Mouse (Mus musculus): Measurements from ENCODE around the gene Cmtm3. TPM values are rescaled to one million over a fixed set of nuclear protein-coding genes. Genes with fewer than 3 reads are reported as not detected.
"Not testable (repeated sequence)": the region's sequence is repeated elsewhere in the genome, so short reads cannot be mapped to it uniquely, and the experiment has no call there.

Cmtm3 gene
- total RNA-seq (2015) (84.1 and 85.6 TPM in 2 replicates), total RNA-seq (2017) (48.5 and 50.4 TPM in 2 replicates)

GRCm38 (mm10) chr8:104339229-104339982, at the start of gene Cmtm3:
Gene Cmtm3, plus strand, starts transcription at chr8:104339410.
- ATAC-seq (ENCODE audit: poor library complexity, severe bottlenecking) = no peak

- not testable (repeated sequence) for ATAC-seq (ENCODE audit: poor library complexity, severe bottlenecking)
These were observed 46.1 kb upstream of the Cmtm3 start, which contains the start of gene Cmtm2a for GRCm38 (mm10) chr8:104293081-104293480. Gene Cmtm2a, minus strand, starts transcription at chr8:104293181.

DNA sequence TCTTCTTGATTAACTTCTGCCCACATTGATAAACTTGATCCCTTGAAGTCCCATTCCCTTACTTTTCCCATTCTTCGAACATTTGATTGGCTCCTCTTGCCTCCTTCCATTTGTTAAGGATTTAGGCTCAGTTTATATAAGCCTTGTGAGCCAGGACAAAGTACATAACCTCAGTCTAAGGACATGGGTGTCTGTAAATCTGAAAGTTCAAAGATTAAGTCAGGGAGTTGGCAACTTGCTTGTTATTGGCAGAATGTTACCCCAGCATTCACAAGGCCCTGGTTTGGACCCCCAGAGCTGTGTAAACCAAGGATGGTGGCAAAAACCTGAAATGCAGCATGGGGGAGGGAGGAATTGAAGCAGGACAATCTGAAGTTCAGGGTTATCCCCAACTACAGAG, 44.8 kb upstream of the Cmtm3 start:
- ATAC-seq (ENCODE audit: poor library complexity, severe bottlenecking) = no peak

DNA sequence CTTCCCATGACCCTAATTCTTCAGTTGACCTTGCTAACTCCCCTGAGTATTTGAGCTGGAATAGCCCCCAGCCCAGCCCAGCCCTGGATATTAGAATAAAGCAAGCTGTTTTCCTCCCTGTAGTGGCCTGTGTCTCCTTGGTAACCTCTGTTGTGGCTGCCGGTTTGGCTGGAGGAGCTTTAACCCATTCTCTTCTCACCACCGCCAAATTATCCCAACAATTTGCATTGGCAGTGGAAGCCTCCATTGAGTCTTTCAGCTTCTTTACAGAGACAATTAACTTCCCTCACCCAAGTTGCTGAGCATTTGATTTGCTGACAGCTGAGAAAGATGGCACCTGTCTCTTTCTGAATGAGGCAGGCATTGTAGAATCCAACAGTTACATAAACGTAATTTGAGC, 37.6 kb upstream of the Cmtm3 start:
- ATAC-seq (ENCODE audit: poor library complexity, severe bottlenecking) = not testable (repeated sequence)

DNA sequence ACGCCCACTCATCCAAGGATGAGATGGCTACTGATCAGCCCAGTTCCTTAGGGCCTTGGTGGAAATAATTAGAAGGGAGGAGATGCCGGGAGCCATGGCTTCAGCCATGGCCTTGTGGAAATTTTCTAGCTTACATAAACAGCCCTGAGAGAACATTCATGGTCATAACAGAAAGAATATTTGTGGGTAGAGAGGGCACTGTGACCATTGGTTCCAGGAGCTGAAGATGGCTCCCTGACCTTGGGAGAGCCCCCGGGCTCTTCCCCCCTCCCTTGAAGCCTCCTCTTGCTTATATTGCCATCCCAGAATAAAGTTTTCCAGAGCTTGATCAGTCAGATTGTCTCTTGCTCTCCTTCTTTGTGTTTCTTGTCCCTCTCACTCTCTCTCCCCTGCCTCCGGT, 36.7 kb upstream of the Cmtm3 start:
- ATAC-seq (ENCODE audit: poor library complexity, severe bottlenecking) = not testable (repeated sequence)

- peak; percentile 33; the same call in 1 of the 2 replicates for ATAC-seq (ENCODE audit: poor library complexity, severe bottlenecking)
These were observed 34.2 kb upstream of the Cmtm3 start for GRCm38 (mm10) chr8:104304962-104305361.

GRCm38 (mm10) chr8:104308341-104308740, 30.9 kb upstream of the Cmtm3 start:
- not testable (repeated sequence) for ATAC-seq (ENCODE audit: poor library complexity, severe bottlenecking)

- not testable (repeated sequence) for ATAC-seq (ENCODE audit: poor library complexity, severe bottlenecking)
These were observed 29.6 kb upstream of the Cmtm3 start, which contains the start of the genes Gm45711 and Cmtm1 for GRCm38 (mm10) chr8:104309441-104310155. Gene Gm45711, minus strand, starts transcription at chr8:104310081. Gene Cmtm1, minus strand, starts transcription at chr8:104310145.

DNA sequence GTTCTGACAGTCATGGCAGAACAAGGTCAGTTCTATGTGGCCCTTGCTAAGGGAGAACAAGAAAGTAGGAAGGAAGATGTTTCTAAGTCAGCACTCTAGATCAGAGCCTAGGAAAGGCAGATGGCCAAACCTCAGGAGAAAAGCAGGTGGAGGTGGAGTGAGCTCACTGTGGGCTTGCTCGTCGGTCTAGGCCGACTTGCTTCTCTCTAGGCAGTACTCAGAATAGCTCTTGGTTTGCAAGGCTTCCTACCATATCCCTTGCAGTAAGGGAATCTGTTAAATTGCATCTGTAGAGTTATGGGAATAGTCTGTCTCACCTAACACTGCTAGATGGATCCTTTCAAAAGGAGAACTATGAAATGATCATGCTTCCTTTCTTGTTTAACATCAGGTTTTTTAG, 27.2 kb upstream of the Cmtm3 start:
- ATAC-seq (ENCODE audit: poor library complexity, severe bottlenecking) = not testable (repeated sequence)

- no peak for ATAC-seq (ENCODE audit: poor library complexity, severe bottlenecking)
These were observed 25.9 kb upstream of the Cmtm3 start for GRCm38 (mm10) chr8:104313311-104313710.

GRCm38 (mm10) chr8:104321267-104321666, 17.9 kb upstream of the Cmtm3 start, which contains the start of gene Gm11020:
Gene Gm11020, plus strand, starts transcription at chr8:104321567.
- not testable (repeated sequence) for ATAC-seq (ENCODE audit: poor library complexity, severe bottlenecking)

- not testable (repeated sequence) for ATAC-seq (ENCODE audit: poor library complexity, severe bottlenecking)
These were observed 17.3 kb upstream of the Cmtm3 start, which contains the start of gene Cmtm2b for GRCm38 (mm10) chr8:104321930-104322329. Gene Cmtm2b, plus strand, starts transcription at chr8:104322230.

DNA sequence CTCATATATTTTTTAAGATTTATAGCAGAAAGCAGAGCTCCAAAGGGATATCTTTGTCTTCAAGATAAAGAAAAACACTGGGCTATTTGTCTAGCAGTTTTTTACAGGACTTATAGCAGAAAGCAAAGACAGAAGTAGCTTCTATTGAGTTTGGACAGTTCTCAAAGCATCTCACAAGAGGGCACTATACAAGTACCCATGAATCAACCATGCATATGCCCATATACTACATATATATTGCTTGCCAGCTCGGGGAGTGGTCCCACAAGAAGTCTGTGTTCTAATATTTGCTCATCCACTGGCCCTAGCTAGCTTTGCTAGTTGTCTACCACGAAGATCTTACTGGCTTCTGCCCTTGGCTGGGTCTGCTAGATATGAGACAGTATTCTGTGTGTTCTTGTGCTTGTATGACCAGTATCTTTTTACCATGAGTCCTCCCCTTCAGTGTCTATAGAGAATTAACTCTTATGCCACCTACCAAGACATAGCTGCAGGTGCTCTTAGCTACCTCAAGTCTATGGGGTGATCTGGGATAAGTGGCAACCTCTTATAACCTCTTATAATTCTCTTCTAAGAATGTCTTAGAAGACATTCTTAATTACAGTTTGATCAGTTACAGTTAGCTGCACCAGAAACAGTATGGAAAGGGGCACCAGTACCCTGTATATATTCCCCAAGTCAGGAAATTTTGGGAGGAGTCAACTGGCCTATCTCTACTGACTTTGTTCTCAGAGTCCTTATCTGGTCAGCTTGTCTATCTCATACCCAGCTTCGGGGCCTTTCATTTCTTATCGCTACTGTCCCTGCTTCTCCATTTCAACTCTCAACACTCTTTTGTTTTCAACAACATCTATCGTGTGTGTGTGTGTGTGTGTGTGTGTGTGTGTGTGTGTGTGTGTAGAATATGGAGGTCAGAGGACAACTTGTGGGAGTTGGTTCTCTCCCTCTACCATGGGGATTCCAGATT, 6.3 kb upstream of the Cmtm3 start:
- no peak for ATAC-seq (ENCODE audit: poor library complexity, severe bottlenecking)

DNA sequence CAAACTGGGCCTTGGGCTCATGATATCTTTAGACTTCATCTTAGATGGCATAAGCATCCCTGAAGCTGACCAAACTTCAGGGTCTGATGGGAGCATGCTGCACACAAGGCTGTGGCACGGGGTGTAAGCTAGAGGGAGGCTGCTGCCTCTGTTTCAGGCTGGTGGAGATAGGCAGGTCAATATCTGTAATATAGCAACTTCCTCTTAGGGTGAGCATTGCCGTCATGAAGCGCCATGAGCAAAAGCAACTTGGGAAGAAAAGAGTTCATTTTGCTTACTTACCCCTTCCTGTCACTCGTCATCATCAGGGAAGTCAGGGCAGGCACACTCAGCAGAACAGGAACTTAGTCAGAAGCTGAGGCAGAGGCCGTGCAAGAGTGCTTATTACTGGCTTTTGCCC, 5.4 kb upstream of the Cmtm3 start:
- ATAC-seq (ENCODE audit: poor library complexity, severe bottlenecking) = peak; percentile 84

DNA sequence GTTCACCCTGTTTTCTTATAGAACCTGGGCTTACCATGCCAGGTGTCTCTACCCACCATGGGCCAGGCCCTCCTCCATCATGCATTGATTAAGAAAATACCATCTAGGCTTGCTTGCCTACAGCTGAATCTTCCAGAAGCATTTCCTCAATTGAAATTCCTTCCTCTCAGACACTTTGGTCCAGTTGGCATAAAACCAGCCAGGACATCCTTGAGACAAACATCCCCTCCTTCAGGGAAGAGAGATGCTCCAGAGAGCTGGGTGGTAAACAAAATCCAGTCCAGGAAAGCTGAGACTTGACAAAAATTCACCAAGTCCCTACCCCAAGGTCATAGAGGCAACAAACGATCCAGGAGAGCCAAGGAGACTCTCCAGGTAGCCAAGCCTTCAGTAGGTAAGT, 5.0 kb upstream of the Cmtm3 start:
- ATAC-seq (ENCODE audit: poor library complexity, severe bottlenecking) = no peak

DNA sequence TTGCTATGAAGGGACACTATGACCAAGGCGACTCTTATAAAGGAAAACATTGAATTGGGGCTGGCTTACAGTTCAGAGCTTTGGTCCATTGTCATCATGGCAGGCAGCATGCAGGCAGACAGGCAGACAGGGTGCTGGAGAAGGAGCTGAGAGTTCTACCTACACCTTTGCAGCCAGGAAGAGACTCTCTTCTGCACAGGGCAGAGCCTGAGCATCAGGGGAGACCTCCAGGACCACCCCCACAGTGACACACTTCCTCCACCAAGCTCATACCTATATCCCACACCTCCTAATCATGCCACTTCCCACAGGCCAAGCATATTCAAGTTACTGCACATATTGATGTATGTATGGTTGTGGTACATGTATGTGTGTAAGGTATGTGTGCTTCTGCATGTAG, 2.4 kb upstream of the Cmtm3 start:
- no peak for ATAC-seq (ENCODE audit: poor library complexity, severe bottlenecking)

DNA sequence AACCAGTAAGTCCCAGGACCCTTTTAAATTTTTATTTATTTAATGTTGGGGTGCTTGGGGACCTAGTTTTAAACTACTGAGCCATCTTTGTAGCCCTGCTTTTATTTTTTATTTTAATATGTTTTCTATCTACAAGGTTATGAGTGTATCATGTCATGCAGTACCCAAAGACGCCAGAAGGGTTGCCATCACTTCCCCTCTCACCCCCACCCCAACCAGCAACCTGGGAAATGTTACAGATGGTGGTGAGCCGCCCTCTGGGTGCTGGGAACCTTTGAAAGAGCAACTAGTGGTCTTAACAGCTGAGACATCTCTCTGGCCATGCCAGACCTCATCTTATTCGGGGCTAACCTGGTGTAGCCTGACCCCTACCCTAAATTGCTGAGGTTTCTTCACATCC, 1.3 kb upstream of the Cmtm3 start:
- no peak for ATAC-seq (ENCODE audit: poor library complexity, severe bottlenecking)

DNA sequence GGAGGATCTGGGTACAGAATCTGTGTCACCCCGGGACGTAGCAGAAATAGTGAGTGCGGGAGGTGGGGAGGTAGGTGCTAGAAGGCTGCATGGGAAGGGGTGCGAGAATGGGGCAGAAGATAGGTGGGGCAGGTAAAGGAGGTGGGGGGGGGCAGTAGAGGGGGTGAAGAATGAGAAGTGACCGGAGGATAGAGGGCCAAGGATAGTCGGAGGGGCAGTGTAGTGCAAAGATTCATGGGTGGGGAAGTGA, 698 bp downstream of the Cmtm3 start:
- no peak for ATAC-seq (ENCODE audit: poor library complexity, severe bottlenecking)

DNA sequence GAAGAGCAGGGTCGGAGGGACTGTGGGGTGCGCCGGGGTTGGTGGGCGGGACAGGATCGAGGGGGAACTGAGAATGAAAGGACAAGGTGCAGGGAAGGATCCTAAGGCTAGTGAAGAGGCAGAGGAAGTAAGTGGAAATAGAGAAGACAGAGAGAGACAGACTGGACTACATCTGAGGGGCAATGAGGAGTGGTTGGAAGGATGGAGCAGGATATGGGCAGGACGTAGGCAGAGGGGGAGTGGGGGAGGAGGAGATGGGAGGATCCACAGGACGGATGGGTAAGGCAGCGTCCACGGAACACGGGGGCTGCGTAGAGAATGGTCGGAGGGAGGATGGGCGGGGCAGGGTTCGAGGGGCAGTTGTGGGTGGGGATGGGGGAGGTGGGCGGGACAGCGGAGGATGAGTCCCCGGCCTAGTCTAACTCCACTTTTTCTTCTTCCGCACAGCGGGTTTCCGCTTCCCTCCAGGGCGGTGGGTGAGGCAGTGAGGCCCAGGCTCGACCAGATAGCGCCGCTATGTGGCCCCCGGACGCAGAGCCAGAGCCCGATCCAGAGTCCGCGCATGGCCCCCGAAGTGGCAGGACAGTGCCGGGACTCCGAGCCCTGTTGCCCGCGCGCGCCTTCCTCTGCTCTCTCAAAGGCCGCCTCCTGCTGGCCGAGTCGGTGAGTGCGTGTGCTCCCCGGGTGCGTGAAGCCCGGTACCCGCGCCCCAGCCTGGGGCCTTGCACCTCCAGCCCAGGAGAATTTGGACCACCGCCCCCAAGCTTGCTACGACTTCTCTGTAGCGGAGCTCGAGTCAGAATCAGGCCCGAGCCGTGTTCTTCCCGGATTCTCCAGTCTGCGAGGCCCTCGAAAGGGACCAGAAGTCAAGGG, 1.3 kb downstream of the Cmtm3 start:
- peak; percentile 61 for ATAC-seq (ENCODE audit: poor library complexity, severe bottlenecking)

DNA sequence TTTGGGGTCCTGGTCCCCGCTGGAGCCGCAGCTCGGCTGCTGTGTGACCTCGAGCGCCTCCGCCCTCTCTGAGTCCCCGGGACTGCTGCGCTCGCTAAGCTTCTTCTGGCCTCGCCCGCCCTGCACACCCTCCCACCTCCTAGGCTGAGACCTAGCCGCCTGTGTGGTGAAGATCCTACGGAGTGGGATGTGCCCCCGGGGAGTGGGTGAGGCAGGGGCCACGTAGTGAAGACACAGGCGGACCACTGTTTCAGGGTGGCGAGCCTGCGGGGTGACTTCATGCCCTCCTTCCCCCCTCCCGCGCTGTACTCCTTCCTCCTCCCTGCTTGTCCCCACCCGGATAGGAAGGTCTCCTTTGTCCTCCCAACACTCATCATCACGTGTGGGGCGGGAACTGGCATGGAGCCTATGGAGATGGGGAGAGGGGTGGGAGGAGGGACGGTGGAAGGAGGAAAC, 1.9 kb downstream of the Cmtm3 start:
- ATAC-seq (ENCODE audit: poor library complexity, severe bottlenecking) = peak; percentile 33
